Mouse (Mus musculus) kidney, postnatal 25 days (tissue): ENCODE measurements around the gene B3glct.

Experiments
- DNase-seq, 2 experiments: peaks; one replicate each; pipeline ENCODE4 v3.0.0; 2021; ENCODE audit warnings: mixed read lengths in 2 of 2

Gene B3glct

DNA sequence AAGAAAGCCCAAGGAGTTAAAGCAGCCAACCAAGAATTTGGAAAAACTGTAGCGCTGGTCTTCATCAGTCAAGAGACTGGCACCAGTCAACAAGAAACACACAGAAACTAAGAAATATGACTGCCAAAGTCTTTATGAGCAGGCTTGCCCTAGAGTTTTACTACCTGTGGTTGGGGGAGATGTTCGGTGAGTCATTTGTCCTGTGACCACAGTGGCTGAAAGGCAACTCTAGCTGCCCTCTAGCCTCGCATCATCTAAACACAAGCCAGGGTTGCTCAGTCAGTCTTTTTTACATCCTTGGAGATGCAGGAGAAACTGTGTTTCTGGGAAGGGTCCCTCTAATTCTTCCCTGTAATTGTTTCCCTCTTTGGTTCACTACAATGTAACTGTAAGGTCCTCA lies 834 bp upstream of the B3glct start:
- no peak for DNase-seq

DNA sequence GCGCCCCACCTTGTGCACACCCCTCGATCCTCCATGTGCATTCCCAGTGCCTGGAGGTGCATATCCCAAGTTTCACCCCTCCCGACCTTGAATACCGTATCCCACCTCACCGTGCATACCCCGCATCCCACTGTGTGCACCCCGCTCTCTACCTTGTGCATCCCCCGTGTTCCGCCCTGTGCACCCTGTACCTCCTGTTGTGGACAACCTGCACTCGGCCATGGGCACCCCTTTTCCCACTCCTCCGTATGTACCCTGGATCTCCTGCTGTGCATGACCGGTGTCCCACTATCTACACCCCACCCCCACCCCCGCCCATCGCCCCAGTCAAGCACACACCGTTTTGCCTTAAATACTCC lies 939 bp downstream of the B3glct start:
- no peak for DNase-seq

DNA sequence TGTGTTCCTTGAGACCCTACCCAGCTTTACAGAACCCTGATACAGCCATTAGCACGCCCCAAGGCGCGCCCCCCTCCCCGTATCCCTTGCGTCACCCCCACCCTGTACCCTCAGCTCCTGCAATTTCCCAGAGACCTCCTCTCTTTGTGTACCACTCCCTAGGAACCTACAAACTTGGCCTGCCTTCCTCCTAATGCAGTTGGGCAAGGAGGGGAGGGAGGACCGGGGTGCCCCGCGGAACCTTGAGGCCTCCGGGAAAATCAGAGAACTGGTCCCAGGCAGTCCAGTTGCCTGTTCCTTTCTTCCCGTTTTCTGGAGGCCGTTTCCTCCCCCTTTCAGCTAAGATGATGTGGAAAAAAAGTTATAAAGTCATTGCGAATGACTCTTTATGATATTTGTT lies 1.3 kb downstream of the B3glct start:
- DNase-seq, result no peak

DNA sequence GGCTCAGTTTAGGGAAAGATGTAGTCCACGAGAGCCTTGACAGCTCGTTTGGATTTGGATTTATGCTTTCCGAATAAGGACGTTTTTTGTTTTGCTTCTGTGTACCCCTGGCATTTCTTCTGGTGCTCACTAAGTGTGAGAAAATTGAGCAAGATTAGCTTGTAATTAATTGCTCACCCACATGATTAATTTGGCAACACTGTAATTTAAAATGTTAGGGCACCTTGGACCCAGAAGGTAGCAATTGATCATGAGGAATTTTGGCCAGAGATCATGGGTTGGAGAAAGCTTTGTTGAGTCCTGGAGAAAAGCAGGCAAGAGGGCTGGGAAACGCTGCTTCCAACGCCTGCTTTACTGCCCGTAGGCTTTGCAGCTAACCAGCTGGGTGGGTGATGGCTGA lies 1.9 kb downstream of the B3glct start:
- DNase-seq, result no peak

DNA sequence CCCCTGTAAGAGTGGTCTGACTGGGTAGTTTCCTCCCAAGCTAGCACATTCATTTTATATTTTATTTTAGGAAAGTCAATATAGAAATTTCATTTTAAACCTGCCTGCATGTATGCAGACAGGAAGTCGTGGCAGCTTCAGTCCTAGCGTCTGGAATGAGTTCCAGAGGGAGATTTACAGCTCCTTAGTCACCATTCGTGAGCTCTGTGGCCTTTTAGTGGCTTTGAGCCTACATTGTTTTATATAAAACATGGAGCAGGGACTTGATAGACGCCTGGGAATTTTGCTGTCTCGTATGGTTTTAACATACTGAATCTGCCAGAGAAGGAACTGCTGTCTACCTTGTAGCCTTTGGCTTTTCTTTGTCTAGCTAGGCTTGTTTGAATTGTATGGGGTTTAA lies 2.9 kb downstream of the B3glct start:
- DNase-seq, result no peak

GRCm38 (mm10) chr5:149689860-149690259 lies 11.8 kb downstream of the B3glct start:
- no peak for DNase-seq

GRCm38 (mm10) chr5:149692548-149692947 lies 14.5 kb downstream of the B3glct start:
- peak in 1 of 2 experiments; percentile 24 for DNase-seq

GRCm38 (mm10) chr5:149693200-149693599 lies 15.2 kb downstream of the B3glct start:
- no peak for DNase-seq

GRCm38 (mm10) chr5:149693968-149694367 lies 15.9 kb downstream of the B3glct start:
- DNase-seq, result no peak

DNA sequence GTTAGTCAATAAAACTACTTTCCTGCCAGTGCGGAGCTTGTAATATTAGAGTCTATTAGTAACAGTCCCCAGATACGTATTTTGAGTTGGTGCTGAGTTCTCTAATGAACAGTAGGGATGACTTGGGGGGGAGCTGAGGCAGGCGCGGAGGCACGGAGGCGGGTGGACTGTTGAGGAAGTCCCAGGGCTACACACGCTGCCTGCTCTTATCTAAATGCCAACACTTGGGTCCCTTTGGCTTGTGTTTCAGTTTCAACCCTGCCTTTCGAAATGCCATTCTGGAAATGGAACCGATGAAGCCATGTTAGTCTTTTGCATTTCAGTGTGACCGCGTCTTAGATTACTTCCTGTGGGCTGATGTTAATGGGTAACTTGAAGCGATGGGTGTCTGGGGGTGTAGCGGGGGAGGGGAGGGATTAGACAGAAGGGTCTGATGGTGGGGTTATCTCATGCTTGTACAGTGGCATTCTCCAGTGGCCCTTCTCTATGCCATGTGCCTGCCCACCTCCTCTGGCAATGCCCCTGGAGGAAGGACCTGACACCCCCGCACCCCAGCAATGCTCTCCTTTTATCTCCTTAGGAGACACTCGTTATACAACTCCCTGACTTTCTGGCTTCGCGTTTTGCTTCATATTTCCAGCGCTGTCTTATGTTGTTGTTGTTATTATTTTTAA lies 17.2 kb downstream of the B3glct start:
- no peak for DNase-seq

GRCm38 (mm10) chr5:149702770-149703169 lies 24.7 kb downstream of the B3glct start:
- no peak for DNase-seq

GRCm38 (mm10) chr5:149711545-149711944 lies 33.5 kb downstream of the B3glct start:
- DNase-seq, result no peak

GRCm38 (mm10) chr5:149713170-149713774 lies 35.2 kb downstream of the B3glct start:
- DNase-seq, result peak; percentile 55 to 71

DNA sequence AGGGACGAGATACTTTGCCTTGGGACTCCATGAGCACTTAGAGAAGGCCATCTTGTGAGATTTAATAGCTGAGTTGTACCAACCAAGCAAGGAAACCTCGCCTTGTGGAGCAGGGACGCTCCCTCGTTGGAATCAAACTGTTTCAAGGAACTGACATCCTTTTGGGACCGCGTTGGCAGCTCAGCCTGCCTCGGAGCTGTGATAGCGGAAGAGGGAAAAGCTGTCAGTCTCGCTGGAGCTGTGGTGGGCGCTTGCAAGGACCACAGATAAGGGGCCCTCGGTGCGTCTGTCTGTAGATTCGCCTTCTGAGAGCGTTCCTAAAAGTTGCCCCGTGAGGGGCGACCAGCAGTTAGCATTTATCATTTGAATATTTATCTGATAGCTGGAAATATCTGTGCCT lies 35.8 kb downstream of the B3glct start:
- DNase-seq, result no peak

- DNase-seq, result no peak
These were observed 37.7 kb downstream of the B3glct start for GRCm38 (mm10) chr5:149715571-149716328.

DNA sequence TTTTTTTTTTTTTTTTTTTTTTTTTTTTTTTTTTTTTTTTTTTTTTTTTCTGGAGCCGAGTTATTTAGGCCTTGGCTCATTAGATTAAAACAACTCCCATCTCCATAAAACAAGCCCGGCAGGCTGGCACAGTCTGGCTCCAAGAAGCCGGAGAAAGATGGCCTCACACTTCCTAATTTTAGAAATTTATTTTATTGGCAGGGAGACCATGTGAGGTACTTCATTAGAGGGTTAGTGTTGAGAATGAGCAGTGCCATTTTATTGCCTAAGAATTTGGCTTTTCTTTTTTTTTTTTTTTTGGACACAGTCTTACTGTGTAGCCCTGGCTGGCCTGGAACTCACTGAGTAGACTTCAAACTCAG lies 38.3 kb downstream of the B3glct start:
- no peak for DNase-seq

DNA sequence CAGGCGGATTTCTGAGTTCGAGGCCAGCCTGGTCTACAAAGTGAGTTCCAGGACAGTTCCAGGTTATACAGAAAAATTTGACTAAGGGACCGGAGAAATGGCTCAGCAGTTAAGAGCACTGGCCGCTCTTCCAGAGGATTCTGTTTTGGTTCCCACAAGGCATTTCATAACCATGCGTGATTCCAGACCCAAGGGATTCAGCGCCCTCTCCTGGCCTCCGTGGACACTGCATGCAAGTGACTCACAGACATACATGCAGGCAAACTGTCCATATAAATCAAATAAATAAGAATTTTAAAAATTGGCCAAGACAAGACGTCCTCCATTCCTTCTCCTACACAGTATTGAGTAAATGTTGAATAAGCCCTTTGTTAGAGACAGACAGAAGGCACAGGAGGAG lies 53.7 kb downstream of the B3glct start:
- DNase-seq, result no peak

GRCm38 (mm10) chr5:149737210-149737609 lies 59.2 kb downstream of the B3glct start:
- DNase-seq, result no peak

DNA sequence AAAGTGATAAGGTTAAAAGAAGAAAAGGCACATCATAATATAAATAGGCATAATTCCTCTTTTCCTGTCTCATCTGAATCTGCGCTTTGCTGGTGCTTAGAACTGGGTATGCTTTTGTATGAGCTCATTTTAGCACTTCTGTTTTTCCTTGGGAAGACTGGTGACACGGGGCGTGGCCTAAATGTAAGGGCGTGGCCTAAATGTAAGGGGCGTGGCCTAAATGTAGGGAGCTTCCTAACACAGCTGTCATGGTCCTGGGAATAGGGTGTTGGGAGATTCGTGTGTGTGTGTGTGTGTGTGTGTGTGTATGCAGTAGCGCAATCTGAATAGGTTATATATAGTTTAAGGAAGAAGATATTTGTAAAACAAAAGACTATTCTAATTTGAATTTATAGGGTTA lies 62.1 kb downstream of the B3glct start:
- DNase-seq, result no peak

- no peak for DNase-seq
These were observed 62.7 kb downstream of the B3glct start for GRCm38 (mm10) chr5:149740703-149741102.

DNA sequence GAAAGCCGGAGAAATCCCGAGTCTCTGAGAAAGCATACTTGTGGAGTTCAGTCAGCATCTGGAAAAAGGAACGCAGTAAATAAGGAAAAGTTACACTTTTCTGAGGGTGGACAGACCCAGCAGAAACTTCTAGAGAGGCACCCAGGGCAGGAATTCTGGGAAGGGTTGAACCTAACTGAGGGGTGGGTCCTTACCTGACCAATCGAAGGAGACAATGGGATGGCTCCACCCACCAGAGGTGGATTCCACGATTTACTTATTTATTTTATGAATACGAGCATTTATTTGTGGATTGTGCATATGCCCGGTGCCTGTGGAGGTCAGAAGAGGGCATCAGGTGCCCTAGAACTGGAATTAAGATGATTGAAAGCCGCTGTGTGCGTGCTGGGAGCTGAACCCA lies 64.3 kb downstream of the B3glct start:
- no peak for DNase-seq

DNA sequence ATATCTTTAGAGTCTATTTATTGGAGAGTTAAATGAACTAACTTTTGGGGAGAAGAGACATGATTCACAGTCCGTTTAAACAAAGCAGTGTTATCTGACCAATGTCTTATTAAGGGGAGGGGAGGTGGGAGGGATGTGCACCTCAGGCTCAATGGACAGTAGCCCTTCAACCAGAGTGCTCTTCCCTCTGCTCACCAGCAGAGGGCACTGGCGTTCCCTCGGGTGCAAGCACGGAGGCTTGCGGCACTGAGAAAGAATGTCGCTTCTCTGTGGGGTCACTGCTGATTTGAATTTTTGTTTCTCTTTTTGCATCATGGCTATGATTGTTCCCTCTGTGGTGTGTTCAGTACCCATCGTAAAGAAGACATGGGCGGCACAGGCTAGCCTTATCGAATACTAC lies 67.0 kb downstream of the B3glct start:
- no peak for DNase-seq

- no peak for DNase-seq
These were observed 70.9 kb downstream of the B3glct start for GRCm38 (mm10) chr5:149748640-149749580.
